Mouse (Mus musculus): ENCODE results near the gene Lcp2.

DNA sequence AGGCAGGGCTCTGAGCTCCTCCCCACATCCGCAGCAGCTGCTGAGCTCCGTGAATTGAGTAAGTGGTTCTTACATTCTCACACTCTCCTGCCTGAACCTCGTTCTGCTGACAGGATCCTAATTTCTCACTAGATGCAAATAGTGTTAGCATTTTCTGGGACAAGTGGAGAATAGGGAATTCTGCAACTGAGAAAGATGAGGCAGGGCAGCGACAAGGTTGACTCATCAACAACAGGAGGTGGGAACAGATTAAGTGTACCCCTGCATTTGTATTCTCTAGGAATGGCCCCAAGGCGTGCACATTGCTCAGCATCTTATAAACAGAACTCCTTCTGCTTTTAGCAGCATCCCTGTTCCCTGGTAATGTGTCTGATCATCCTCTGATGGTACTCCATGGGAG lies 6.7 kb upstream of the Lcp2 start:
- TF ChIP-seq CTCF (conservative IDR thresholded peaks at IDR 0.05; ENCODE audit: low read length) (no peak), NANOG (IDR thresholded peaks at IDR 0.05; ENCODE audit: borderline replicate concordance, low read length) (no peak)
